Mouse (Mus musculus) layer of hippocampus, postnatal 14 days (tissue): ENCODE measurements around the gene Adamts17. TPM values are rescaled to one million over a fixed set of nuclear protein-coding genes. Genes with fewer than 3 reads are reported as not detected.

Experiments
- DNase-seq, 2 experiments: peaks; one replicate each; pipeline ENCODE4 v3.0.0; 2021 to 2022; ENCODE audit warnings: low spot score in 2 of 2, mixed read lengths in 1 of 2
- long read RNA-seq, 2 experiments: library from polyadenylated mRNA; stranded (forward); transcript quantifications; one replicate each; pipeline ENCODE4 v2.0.0; 2021
- total RNA-seq, 2 experiments: library from RNA; stranded (reverse); gene quantifications; 2 replicates each; pipeline ENCODE4 v1.2.3; 2021

Adamts17 gene
- 10 to 100 TPM; 29.6 to 31.8 TPM for total RNA-seq
- long read RNA-seq, experiment 1, full-length matches to known transcripts: 1 of 9 reads
- long read RNA-seq, experiment 1, partial matches to known transcripts: 3 of 9 reads
- long read RNA-seq, experiment 1, other reads (novel, unspliced or antisense): 5 of 9 reads
- long read RNA-seq, experiment 2, full-length matches to known transcripts: 1 of 10 reads
- long read RNA-seq, experiment 2, partial matches to known transcripts: 2 of 10 reads
- long read RNA-seq, experiment 2, other reads (novel, unspliced or antisense): 7 of 10 reads

DNA sequence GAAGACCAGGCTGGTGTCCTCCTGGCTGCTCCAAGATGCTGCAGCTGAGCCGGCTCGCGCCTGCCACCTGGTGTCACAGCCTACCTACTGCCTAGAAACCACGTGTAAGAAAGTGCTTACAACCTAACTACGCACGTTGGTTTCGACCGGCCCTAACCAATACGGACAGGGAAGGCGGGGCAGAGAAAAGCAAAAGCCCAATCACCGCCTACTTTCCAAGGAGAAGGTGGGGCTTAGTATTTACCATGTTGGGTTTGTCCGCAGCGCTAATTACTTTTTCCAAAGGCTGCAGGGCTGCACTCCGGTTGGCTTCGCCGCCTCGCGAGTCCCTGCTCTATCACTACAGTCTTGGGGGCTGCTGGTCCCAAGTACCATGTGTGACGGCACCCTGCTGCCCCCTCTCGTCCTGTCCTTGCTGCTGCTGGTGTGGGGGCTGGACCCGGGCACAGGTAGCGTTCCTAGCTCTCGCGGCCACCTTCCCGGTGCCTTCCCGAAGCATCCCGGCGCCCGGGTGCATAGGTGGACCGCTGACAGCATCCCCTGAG lies at the start of gene Adamts17:
TSS of gene Adamts17 (plus strand) at position 273 of the 545 bp plus-strand sequence.
- peak; percentile 90 to 97 for DNase-seq

- no peak for DNase-seq
Observed at GRCm38 (mm10) chr7:66789860-66790748, 49.4 kb upstream of the Adamts17 start.

DNA sequence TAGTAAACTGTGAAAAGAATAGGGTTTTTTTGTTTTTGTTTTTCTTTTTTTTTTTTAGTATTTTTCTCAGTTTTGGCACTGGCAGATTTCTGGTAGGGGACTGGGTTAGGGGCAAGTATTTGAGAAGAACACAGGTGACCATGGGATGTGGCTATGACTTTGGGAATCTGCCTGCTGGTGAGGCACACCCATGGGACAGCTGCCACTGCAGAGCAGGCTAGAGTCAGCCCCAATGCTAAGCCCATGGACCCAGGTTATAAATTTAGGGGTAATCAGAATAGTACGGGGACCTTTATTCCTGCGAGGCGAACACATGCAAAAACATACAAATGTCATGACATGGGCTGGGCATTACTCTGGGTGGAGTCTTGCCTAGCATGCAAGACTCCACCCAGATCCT lies 48.5 kb upstream of the Adamts17 start:
- no peak for DNase-seq

DNA sequence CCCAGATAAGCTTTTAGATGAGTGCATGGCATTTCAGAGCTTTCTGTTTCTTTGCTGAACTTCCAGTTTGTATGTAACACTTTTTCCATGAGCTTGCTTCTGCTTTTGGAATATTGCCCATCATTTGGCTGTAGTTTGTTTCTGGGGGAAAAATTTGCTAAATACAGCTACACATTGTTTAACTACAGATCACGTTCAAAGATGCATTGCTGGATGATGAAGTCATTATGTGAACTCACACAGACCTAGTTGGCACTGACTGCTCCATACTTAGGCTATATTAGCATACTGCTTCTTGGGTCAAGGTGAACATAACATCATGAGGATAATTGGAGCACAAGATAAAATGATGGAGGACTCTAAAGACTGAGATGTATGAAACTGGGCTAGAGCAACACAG lies 42.6 kb upstream of the Adamts17 start:
- DNase-seq: no peak

- DNase-seq: no peak
Observed at GRCm38 (mm10) chr7:66797345-66797744, 42.2 kb upstream of the Adamts17 start.

GRCm38 (mm10) chr7:66798826-66799225 lies 40.7 kb upstream of the Adamts17 start:
- DNase-seq: no peak

GRCm38 (mm10) chr7:66800784-66801183 lies 38.8 kb upstream of the Adamts17 start:
- no peak for DNase-seq

GRCm38 (mm10) chr7:66801785-66802184 lies 37.8 kb upstream of the Adamts17 start:
- no peak for DNase-seq

- DNase-seq: no peak
Observed at GRCm38 (mm10) chr7:66803798-66804197, 35.7 kb upstream of the Adamts17 start.

DNA sequence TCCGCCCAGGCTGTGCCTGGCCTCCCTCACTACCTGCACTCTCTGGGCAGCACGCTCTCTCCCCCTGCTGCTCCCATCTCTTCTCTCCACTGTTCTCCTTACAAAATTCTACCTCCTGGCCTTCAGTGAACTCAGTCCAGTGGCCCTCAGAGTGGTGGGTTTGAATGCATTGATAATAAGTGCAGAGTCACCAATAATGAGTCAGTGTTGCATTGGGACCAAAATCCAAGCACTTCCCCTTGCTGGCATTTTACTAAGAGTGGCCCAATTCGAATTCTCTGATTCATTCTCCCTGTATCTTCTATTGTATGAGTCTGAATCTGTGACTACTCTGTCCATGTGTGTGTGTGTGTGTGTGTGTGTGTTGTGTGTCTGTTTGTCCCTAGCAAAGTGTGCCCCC lies 32.7 kb upstream of the Adamts17 start:
- DNase-seq: no peak

DNA sequence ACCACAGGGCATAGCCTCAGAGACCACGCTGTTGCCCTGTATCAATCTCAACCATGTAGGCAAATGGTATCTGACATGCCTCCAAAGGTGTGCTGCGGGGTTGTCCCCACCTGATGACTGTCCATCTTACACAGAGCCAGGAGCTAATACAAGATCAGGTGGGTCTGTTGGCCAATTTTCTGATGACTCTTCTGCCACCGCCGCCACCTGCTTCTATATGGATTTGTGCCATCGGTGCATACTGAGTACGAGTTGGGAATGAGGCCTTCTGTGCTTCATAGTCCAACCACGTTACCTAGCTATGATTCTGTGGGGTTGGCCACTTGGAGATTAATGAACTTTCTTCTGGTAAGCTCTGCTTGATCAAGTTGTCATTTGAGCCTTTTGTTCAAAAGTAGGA lies 29.1 kb upstream of the Adamts17 start:
- DNase-seq: no peak

DNA sequence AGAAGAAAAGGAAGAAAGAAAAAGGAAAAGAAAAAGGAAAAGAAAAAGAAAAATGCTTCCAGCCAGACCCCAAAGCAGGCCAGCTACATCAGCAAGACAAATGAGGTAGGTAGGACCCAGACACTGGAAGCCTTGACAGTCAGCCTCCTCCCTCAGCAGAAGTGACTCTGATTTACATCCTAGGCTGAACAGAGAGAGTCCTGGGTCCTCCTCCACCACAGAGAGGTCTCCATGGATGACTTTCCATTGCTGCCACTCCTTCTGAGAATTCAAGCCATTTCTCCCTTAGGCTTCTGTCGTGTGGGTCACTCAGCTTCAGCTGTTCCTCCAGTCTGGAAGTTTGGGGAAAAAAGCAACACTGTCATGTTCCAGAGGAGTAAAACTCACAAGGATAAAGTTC lies 28.2 kb upstream of the Adamts17 start:
- no peak for DNase-seq

- no peak for DNase-seq
Observed at GRCm38 (mm10) chr7:66812289-66812688, 27.2 kb upstream of the Adamts17 start.

DNA sequence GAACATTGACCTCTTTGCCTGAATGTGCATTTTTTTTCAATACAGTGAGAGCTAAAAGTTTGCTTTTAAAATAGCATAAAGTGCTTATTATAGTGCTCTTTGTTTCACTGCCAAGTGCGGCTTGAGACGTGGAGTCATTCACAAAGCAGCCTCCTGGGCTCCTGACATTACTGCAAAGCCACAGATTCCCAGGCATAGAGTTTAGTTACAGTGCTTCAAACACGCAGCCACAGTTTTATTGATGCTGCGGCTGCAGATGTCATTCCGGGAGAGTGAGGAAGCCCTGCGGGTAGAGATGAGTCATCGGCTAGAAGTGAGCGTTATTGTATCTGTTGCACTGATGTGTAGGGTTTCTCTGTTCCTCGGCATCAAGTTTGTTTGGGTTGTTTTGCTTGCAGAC lies 26.8 kb upstream of the Adamts17 start:
- no peak for DNase-seq

DNA sequence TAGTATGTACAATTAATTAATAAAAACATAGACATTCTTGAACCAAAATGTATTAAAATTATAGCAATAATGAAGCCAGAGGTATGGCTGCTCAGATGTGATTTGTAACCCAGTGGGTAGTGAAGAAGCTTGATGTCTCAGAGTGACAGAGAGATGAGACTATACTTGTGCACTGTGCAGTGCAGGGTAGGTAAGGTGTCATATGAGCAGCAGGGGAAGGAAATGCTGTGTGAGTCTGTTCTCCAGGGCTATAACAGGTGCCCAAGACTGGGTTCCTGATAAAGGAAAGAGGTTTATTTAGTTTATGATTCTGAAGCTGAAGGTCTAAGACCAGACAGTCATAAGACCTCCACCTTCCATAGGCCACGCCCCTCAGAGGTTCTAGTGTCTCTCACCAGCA lies 26.4 kb upstream of the Adamts17 start:
- DNase-seq: no peak

DNA sequence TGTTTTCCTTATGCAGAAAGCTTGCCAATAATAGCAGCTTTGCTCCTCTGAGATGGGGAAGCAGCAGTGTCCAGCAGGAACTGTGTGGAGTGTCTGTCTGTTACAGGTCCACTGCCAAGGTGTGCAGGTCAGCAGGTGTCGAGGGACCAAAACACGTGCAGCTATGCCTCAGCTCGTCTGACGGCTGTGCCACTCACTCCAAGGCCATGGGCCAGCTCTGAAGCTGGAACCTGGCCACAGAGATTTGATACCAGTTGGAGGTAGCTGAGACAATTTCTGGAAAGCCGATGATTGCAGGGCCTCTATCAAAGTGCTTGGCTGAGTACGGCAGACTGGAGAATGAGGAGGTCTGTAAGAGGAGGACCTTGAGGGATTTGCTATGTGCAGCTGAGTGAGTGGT lies 24.0 kb upstream of the Adamts17 start:
- no peak for DNase-seq

- peak; percentile 28 to 38 for DNase-seq
Observed at GRCm38 (mm10) chr7:66820034-66820433, 19.5 kb upstream of the Adamts17 start.

- no peak for DNase-seq
Observed at GRCm38 (mm10) chr7:66830803-66831202, 8.7 kb upstream of the Adamts17 start.

DNA sequence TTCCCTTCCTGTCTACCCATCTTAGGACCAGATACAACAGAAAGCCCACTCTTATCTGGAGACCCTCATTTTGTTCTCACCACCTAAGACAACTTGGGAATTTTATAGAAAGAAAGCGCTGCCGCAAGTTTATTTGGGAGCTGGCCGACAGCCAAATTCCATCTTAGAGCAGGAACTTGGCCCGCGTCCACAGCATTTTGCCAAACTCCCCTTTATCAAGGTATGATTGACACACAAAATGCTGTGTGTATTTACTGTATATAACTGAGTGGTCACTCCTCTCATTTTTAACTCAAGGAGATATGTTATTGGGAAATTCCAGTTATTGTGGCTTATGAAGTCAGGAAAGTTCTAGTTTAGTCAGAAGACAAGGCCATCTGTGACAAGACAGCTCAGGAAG lies 8.2 kb upstream of the Adamts17 start:
- no peak for DNase-seq

DNA sequence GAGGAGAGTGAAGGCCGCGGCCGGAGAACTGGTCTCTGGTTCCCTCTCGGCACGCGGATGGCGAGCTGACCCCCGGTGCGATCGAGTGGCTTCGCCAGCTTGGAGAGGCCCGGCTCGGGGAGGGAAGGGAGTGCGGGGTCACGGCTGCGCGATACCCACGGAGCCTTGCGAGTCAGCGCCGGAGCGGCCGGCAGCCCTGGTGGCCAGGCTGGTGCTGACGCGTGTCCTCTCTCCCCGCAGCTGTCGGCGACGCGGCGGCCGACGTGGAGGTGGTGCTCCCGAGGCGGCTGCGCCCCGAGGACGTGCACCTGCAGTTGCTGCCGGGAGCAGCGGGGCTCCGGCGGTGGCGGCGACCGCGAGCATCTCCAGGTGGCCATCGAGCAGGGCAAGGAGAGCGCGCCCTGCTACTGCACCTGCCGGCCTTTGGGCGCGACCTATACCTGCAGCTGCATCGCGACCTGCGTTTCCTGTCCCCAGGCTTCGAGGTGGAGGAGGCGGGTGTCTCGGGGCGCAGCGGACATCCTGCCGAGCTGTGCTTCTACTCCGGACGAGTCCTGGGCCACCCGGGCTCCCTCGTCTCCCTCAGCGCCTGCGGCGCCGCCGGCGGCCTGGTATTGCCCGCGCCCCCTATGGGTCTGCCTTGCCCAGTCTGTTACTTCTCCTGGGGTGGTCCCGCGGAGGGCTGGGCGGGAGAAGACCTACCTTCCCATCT lies 629 bp downstream of the Adamts17 start:
- peak; percentile 56 to 57 for DNase-seq

DNA sequence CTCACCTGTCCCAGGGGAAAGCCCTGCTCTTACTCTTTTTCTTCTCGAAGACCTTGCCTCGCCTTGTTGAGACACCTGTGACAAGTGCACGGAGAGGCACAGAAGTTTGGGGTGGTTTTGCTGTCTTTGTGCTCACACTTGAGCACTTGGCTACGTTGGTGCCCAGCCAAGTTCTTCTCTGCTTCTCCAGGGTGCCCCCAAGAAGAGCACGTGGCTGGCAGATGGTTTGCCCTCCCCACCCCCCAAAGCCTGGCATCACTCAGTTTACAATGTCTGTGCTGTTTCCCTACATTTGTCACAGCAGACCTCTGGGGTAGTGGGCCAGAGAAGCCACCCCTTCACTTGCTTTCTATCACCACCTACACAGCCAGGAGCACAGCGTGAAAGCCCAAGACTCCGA lies 1.6 kb downstream of the Adamts17 start:
- peak; percentile 30 to 58 for DNase-seq

DNA sequence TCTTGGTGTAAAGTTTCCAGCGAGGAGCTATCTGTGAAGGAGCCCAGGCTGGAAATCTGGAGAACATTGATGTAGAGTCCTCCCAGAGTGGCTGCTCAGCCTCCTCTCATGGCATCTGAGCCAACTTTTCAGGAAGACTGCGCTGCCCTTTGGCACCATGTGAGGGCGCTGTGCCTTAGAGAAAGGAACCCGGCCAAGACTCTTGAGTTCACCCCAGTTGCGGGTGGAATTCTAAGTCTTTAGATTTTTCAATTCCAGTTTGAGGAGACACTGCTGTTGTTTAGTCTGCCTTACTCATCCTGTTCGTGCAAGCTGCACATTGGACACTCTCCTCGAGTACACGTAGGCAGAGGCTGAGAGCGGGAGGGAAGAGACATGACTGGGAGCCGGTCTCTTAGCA lies 2.5 kb downstream of the Adamts17 start:
- DNase-seq: peak; percentile 89 to 90
